Mouse (Mus musculus): ENCODE results near the gene Kng1.
"Not testable (repeated sequence)": the region's sequence is repeated elsewhere in the genome, so short reads cannot be mapped to it uniquely, and the experiment has no call there.

The Kng1 gene

DNA sequence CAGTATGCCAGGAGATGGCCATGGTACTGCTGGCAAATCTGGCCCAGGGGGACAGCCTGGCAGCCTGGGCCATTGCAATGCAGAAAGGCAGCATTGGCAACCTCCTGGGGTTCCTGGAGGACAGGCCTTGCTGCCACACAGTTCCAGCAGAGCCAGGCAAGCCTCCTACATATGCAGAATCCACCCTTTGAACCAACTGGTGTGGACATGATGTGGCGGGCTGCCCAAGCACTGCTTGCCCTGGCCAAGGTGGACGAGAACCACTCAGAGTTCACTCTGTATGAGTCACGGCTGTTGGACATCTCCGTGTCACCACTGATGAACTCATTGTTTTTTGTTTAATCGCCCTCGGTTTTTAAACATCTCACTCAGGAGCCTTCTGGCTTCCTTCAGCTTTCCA lies 36.5 kb downstream of the Kng1 start:
- DNase-seq, result no peak

DNA sequence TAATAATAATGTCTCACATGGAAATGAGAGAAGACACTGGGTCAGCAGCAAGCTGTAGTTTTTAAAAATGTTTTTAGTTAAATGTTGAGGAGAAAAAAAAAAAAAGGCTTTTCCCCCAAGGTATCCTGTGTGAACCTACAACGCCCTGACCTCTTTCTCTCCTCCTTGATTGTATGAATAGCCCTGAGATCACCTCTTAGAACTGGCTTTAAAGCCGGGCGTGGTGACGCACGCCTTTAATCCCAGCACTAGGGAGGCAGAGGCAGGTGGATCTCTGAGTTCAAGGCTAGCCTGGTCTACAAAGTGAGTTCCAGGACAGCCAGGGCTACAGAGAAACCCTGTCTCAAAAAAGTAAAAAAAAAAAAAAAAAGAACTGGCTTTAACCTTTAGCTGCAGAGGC lies 37.9 kb downstream of the Kng1 start:
- DNase-seq, result not testable (repeated sequence)

DNA sequence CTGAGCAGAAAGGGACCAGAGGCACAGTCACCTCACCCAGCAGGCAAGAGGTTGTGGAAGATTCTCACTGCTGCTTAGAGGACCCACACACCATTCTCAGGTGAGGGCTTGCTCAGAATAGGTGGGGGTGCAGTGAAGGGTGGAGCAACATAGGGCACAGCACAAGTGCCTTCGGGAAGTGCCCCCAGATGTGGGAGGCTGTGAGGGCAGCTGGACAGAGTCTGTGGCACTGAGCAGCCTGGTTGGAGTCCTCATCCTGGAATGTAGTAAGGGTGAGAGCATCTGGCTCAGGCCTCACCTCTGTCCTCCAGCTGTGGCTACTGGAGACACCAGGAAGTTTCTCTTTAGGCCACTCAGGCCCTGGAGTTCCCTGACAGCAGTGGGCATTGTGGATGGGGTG lies 39.2 kb downstream of the Kng1 start:
- not testable (repeated sequence) for DNase-seq

DNA sequence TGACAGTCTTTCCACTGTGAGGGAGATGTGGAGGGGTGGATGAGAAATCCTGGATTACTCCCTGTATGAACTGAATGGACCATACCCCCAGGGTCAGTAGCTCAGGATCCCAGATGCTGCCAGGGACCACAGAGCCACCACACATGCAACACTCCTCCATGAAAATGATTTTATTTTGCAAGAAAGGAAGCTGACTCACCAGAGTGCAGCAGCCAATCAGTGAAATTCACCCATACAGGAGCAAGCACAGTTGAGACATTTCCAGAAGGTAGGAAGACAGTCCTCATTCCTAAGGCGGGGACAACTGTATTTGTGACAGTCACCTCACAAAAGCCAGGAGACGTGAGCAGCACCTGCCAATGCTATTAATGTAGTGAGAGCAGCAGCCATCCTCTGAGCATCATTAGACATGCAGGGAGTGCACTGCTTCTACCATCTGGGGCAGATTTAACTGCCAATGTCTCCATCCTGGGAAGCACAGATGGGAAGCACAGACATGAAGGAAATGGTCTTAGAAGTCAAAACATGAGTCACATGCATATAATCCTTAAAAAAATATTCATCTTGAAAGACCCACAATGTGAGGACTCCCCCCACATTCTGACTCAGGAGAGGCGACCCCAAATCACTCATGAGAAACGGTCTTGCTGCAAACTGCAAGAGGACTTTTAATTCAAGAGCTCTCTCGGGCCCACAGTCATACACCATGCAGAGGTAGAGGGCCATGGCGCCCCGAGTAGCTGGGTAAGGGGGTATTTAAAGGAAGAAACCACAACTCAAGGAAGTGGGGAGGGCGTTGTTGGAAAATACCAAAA lies 39.8 kb downstream of the Kng1 start:
- DNase-seq, result not testable (repeated sequence)

DNA sequence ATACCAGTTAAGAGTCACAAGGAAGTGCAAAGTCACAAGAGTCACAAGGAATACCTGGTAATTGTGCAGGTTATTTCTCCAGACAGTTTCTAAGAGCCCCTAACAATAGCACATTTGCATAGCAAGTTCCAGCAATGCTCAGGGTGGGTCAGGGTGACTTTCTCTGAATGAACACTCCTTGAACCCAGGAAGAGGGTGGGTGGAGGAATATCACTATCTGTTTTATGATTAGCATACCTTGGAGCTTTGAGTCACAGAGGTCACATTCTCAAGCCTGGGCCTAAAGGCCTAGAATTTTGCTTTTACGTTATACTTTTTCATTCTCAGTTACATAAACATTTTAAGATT lies 40.4 kb downstream of the Kng1 start:
- DNase-seq, result not testable (repeated sequence)

DNA sequence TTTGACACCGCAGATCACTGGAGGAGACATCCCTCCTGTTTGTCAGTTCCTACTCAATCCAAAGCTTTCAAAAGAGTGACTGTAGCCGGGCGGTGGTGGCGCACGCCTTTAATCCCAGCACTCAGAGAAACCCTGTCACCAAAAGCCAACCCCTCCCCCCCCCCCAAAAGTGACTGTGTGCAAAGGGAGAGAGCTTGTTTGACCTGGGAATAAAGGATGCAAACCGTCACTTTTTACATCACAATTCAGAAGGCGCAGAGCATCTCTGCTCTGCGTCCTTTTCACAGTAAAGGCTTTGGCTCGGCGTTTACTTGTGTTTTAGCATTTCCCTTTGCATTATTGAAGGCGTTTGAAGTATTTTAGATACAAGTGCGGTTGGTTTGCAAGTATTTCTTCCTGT lies 42.0 kb downstream of the Kng1 start:
- DNase-seq, result no peak

DNA sequence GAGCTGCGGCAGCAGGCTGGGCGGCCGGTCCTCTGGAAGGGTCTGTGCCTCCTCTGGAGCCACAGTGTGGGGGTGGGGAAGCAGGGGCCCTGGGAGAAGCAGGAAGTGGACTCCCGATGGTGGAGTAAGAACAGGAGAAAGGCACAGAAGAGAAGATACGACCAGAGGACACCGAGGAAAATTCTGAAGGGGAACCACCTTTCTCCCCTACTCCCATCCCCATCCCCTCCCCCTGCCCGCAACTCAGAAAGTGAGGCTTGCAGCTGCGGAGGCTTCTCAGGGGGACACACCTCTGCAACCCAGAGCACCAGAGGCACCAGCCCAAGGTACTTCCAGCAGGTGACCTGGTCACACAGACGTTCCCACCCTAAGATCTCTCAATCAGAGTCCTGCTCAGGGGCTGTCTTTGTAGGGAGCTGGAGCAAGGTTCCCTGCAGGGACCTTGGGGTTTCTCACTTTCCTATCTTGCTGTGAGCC lies 42.5 kb downstream of the Kng1 start:
- DNase-seq, result no peak

DNA sequence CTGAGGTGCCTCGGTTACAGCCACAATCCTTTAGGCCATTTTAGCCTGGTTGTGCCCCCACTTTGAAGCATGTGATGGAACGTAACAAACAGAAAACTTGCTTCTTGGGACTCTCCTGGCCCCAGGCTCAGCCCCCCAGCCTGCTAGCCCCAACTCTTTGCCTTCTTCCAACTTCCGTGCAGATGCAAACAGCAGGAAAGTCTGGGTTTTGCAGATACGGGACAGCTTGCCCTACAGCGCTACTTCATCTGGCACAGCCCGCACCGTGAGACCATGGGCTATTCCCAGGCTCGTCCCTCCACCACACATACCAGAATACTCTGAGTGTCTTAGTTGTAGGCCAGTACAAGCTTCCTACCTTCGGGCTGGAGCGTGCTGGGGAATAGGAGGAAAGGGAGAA lies 42.9 kb downstream of the Kng1 start:
- DNase-seq, result no peak

DNA sequence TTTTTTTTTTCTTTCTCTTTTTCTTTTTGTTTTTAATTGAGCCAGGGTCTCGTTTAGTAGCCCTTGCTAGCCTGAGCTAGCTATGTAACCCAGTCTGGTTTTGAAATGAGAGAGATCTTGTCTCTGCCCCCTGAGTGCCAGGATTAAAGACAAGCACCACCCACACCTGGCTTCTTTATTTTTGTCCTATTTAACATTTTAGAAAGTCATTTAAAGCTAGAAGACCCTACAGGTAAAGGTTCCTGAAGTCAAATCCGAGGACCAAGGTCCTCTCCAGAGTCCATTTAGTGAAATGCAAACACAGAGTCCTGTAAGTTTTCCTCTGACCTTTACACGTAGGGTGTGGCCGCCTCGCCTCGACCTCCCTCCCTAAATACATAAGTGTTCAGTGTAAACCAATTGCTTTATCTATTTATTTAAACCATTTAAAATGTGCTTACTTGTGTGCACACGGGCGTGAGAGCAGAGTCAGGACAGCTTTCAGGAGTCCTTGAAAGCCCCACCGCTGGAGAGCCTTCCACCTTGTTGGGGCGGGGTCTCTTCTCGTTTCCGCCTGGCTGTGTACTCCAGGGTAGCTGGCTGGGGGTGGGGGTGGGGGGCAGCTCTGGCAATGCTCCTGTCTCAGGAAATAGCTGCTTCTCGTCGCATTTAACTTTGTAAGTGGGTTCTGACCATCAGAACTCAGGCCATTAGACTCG lies 44.8 kb downstream of the Kng1 start:
- DNase-seq, result no peak

DNA sequence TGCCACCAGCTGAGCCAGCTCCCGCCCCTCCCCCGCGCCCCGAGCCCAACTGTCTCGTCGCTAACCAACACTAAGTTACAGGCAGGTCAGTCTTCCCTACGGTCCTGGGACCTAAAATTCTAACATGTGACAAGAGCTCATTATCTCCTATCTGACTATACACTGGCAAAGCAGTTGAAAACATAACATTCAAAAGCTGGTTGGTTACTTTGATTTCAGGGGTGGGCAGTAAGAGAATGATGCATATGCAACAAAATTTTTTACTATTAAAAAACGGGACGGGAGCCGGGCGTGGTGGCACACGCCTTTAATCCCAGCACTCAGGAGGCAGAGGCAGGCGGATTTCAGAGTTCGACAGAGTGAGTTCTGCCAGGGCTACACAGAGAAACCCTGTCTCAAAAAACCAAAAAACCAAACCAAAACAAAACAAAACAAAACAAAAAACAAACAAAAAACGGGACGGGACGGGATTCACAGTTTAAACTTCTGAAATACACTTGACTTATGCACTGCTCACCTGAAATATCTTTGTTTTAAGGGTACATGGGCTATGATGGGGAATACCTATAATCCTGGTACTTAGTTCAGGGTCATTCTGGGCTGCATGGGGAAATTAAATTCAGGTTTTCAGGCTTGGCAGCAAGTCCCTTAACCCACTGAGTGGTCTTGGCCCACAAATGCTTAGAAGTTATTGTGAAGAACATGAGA lies 45.5 kb downstream of the Kng1 start:
- peak in 1 of 2 experiments; percentile 18 for DNase-seq

DNA sequence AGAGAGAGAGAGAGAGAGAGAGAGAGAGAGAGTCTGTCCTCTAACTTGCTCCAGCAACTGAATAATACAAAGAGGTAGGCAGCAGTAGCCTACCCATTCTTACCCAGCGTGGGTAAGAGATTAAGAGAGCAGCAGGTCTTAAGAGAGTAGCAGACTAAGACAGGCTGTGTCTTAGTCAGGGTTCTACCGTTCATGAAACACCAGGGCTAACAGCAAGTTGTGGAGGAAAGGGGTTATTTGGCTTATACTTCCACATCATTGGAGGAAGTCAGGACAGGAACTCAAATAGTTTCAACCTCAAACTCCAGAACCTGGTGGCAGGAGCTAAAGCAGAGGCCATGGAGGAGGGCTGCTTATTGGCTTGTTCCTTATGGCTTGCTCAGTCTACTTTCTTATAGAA lies 46.2 kb downstream of the Kng1 start:
- no peak for DNase-seq

DNA sequence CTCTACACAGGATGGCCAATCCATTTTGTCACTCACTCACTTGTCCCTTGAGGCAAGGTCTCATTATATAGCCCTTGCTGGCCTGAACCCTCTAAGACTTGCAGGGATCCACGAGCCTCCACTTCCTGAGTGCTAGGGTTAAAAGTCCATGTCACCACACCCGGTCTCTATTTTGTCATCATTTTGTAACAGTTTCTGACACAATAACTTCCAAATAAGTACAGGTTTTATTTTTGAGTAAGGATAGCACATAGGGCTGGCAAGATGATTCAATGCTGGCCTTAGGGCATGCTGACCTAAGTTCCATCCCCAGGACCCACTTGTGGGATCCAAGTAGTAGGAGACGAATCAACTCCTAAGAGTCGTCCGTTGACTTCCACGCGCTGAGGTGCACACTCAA lies 48.5 kb downstream of the Kng1 start:
- no peak for DNase-seq

DNA sequence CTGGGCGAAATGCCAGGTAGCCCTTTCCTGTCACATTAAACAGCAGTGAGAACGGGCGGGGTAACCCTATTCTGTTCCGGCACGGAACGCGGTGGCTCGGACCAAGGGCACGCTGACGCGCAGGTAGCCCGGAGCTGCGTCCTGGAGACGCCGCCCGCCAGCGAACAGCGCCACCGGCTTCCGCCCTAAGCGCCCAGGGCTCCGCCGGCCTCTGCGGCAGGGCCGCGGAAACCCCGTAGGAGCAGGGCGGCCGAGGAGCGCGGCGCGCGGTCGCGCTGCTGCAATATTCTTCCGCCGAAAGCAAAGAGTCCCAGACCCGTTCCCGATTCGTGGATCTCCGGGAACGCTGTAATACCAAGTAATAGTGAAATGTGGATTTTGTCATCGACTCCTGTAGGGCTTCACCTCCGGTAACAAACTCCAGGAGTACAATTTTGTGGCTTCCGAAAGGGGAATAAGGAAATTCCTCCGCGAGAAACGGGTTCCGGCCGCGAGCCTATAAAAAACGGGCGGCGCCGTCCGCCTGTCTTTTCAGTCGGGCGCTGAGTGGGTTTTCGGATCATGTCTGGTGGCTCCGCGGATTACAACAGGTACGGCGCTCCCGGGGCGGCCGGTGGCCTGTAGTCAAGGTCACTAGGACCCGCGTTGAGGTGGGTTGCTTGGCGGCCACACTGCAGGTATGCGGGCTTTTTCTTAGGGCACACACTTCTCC lies 49.7 kb downstream of the Kng1 start, which contains the start of gene Eif4a2:
Eif4a2 (plus strand) TSS at position 214 of the 712 bp plus-strand sequence.
- DNase-seq, result peak; percentile 91 to 92

DNA sequence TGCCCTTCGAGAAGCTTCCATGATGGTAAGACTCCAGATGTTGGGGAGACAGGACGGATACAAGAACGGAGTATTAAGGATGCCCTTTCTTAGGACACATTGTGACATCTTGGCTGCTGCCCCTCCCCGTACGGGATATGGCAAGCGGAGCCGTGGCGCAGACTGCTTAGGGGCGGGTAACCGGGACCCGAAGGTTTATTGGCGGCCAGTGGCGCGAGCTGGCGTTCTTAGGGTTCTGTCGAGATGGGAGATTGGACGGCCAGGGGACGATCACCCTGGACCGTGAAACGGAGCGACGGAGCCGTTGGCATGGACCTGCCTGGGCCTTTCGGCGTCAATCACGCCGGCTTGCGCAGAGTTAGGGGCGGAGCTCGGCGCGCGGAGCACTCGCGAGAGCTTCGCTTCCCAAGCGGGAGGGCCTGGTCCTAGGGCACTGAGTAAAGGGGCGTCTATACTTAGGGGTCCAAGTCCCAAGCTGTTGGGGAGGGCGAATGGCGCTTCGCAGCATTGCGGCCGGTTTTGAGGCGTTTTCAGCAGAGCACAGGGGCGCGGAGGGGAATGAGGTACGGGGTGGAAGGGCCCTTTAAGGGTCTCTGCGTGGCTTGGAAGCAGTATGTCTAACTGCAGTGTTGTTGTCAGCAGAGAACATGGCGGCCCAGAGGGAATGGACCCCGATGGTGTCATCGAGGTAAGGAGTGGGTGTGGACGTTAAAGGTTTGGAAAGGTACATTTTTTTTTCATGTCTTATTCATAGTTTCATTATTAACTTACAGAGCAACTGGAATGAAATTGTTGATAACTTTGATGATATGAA lies 50.5 kb downstream of the Kng1 start:
- peak; percentile 78 to 82 for DNase-seq

DNA sequence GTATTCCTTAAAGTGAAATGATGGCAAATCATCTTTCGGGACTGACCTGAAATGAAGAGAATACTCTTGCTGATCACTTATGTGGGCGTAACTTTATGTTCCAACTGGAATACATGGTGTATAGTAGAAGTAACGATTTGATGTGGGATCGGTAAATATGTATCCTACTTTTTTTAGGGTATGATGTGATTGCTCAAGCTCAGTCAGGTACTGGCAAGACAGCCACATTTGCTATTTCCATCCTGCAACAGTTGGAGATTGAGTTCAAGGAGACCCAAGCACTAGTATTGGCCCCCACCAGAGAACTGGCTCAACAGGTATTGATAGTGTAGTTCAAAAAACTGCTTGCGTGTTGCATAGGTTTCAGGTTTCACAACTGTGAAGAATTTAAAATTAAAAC lies 51.3 kb downstream of the Kng1 start:
- DNase-seq, result no peak

DNA sequence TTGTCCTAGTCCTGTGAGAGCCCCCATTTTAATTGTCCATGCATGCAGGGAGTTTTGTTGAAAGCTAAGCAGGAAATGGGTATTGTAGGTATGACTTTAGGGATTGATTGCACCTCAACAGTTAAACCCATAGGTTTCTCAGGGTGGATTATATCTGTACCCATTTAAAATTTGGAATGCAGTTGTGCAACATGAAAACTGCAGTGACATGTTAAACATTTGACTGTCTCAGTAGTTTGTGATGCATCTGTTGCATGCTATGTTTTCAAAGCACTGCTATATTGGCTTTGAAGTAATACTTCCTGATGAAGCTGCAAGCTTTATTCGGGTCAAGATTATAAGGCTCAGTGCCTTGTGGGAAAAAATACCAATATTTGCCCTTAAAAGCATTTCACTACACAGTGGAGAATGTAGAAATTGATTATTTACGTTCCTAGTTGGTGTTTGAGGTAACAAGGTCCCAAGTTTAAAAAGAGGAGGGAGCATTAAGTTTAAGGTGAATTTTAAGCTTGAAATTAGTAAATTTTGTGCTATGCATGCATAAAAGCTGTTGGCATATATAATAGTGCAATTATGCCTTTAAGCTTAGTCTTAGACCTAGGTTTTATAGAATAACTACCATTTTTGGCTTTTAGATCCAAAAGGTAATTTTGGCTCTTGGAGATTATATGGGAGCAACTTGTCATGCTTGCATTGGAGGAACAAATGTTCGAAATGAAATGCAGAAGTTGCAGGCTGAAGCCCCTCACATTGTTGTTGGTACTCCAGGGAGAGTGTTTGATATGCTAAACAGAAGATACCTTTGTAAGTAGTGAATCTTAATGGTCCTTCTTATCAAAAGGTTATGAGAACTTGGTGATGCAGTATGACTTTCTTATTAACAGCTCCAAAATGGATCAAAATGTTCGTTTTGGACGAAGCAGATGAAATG lies 52.0 kb downstream of the Kng1 start:
- DNase-seq, result no peak

DNA sequence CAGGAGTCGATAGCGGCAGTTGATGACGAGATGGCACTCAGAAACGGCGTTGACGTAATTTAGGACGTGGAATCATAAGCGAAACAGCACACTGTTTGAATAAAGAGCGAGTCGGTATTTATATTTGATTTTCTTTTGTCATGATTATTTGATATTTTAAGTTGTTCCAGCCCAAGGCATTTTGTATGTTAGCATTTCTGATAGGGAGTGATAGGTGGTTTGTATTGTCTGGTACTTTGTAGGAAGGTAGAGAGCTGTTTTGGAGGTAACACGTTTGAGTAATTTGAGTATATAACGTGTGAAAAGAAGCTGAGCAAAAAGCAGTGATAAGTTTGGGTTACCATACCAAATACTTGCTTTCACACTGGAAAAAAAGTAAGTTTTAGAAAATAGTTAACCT lies 54.7 kb downstream of the Kng1 start:
- DNase-seq, result no peak

DNA sequence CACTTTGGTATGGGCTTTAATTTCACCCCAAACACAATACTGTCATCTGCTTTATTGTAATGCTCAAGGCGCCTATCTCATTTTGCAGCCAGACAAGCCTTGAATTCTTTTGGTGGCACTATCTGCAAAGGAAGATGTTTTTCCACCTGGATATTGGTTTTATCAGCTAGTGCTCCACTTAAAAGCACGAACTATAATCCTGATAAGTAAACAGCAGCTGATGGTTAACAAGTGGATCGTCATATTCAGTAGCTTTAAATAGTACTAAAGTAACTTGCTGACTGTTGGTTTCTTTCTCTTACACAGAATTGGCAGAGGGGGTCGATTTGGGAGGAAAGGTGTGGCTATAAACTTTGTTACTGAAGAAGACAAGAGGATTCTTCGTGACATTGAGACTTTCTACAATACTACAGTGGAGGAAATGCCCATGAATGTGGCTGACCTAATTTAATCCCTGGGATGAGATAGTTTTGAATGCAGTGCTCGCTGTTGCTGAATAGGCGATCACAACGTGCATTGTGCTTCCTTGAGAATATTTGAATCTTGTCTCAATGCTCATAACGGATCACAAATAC lies 55.3 kb downstream of the Kng1 start:
- no peak for DNase-seq

DNA sequence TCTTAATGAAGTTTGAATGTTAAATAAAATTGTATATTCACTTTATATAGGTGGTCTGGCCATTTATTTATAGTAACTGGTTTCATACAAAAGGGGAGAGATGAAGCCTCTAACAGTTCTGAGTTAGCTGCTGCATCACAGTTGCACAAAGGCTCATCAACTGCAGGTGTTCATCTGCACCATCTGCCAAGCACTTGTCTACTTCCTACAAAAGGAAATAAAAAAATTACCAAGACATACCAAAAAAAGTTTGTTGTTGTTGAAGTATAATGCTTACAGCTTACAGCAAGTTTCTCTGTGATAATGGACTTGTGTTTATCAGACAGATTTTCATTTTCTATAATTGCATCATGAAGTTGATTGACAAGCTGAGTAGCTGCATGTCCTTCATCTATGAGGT lies 56.2 kb downstream of the Kng1 start:
- DNase-seq, result no peak

DNA sequence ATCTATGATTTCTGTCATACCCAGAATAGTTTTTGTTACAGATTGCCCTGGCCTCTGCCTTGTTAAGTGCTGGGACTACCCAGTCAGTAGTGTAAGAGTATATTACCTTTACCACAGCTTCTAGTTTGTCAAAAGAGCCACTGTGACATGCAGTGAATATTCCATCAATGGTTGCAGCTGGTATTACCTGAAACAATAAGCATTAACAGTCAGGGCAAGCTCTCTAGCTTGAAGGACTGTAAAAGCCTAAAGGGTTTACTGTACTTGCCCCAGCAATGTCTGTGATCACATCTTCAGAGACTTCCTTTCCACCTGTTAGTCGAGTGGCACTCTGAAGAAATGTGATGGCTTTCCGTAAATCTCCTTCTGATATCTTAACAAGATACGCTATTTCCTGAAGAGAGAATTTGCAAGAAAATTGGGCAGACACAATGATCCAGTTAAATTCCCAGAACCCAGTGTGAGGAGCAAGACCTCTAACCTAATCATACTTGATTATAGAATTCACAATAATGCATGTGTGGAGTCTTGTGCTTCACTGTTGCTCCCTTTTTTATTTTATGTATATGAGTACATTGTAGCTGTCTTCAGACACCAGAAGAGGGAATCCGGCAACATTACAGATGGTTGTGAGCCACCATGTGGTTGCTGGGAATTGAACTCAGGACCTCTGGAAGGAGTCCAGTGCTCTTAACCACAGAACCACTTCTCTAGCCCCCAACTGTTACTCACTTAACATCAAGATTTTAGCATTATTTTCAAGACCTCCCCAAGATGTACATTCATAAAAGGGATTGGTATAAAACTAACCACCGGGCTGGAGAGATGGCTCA lies 56.9 kb downstream of the Kng1 start:
- DNase-seq, result no peak

Data from kidney, adult 8-10 months (tissue).